In the genomic region with DNA sequence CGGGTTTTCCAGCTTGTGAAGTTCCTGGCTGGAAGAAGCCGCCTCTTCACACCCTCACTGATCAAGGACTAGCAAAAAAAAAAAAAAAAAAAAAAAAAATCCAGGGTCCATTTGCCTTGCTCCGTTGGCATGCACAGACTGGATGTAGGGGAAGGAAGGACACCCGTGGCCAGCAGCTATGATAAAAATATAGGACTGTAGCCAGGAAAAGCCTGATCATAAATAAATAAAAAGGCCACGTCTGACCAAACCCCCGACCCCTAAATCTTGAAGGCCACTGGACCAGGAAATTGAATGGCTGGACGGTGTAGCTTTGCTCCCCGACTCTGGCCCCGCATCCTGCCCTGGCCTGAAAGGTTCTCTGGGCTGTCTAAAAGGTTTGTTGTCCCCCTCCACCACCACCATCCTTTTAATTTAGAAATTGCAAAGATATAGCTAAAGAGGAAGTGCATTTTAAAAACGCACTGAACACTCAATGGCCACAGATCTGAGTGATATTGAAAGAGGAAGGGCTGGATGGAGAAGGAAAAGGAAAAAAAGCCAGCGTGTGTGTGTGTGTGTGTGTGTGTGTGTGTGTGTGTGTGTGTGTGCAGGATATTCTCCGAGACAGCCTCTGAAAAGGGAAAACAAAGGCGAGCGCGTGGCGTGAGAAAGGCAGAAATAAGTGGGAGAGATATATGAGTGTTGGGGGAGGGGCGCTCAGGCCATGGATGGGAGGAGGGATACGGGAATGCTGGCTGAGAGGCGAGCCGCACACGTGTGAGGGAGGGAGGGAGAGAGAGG, we compare ENCODE assay signal across 8 mouse cellular contexts.
DNase-seq lines count a peak whose midpoint lies in the region; ATAC-seq and TF ChIP-seq lines count a peak whose summit lies in the region.

No protein-coding gene starts in this region.

- intact Hi-C loops in left cerebral cortex, postnatal 36 days (cut with DNase I) = loop anchor here (10.0 kb wide), 1 partner anchor 1087 kb away; no protein-coding TSS in a partner anchor
- intact Hi-C loops in left cerebral cortex, adult 2 months (cut with DNase I) = no loop called here

- ATAC-seq in forebrain, postnatal 0 days = peak; percentile 62; the same call in 1 of the 2 replicates
- ATAC-seq in megakaryocyte, adult 5-6 weeks (ENCODE audit: poor library complexity, severe bottlenecking) = peak; percentile 67

- 0 out of 2 replicates have a peak overlapping the region, but pooled peaks have one; percentile 2 for H3K27ac ChIP-seq in forebrain, postnatal 0 days (ENCODE audit: low read depth, low read length)
- H3K27ac ChIP-seq in left cerebral cortex, adult 2 months = no peak overlapping the region

- no peaks in the 10 kb centered on the region for H3K9me3 ChIP-seq in forebrain, postnatal 0 days (ENCODE audit: low read length)

- no peaks in the 10 kb centered on the region for H3K36me3 ChIP-seq in forebrain, postnatal 0 days (ENCODE audit: insufficient read depth)

- no peak overlapping the region; the same call in 1 of the 2 replicates for H3K9ac ChIP-seq in forebrain, postnatal 0 days

- no peak overlapping the region for H3K4me3 ChIP-seq in forebrain, postnatal 0 days (ENCODE audit: low read depth, low read length)
- no peak overlapping the region for H3K4me3 ChIP-seq in left cerebral cortex, adult 2 months

- H3K27me3 ChIP-seq in forebrain, postnatal 0 days (ENCODE audit: insufficient read depth, low read length) = peaks cover 30% of the 10 kb centered on the region

- H3K4me1 ChIP-seq in forebrain, postnatal 0 days (ENCODE audit: insufficient read depth) = peaks cover 13% of the 10 kb centered on the region; the same call in 1 of the 2 replicates

- WGBS in forebrain, postnatal 0 days = 5% methylated on average over 21 of the region's 21 CpGs

- peak overlapping the region; percentile 42 for H3K4me2 ChIP-seq in forebrain, postnatal 0 days (ENCODE audit: low read depth)

- TF ChIP-seq CTCF in forebrain, postnatal 0 days (IDR thresholded peaks at IDR 0.05; ENCODE audit: low read depth) = no peak
- no peak for TF ChIP-seq CTCF in left cerebral cortex, adult 2 months (IDR thresholded peaks at IDR 0.05)

- peak; percentile 50 to 60 for DNase-seq in cerebellum, postnatal 10 days
- no peak for DNase-seq in cerebellum, adult 9-10 months
- DNase-seq in ZHBTc4 (ENCODE audit: low read depth, low spot score) = peak; percentile 58
- peak; percentile 55 for DNase-seq in forebrain, postnatal 0 days
- DNase-seq in kidney, postnatal 14 days = peak; percentile 58
- DNase-seq in left cerebral cortex, postnatal 36 days (ENCODE audit: low spot score in 2 of 2) = no peak
- DNase-seq in left cerebral cortex, adult 2 months (ENCODE audit: extremely low spot score in 1 of 2, low spot score in 2 of 2) = no peak

Comparison
In these comparisons a context has a peak if more than half of its experiments do, and no peak if none do; other contexts are left out.
1. DNase-seq: peak in cerebellum, postnatal 10 days (2 of 2), ZHBTc4 (single experiment), forebrain, postnatal 0 days (single experiment) and kidney, postnatal 14 days (single experiment); none in cerebellum, adult 9-10 months (single experiment), left cerebral cortex, postnatal 36 days (0 of 2) and left cerebral cortex, adult 2 months (0 of 2).